Mouse (Mus musculus): Measurements from ENCODE around the gene Snx15. TPM values are rescaled to one million over a fixed set of nuclear protein-coding genes. Genes with fewer than 3 reads are reported as not detected.

The Snx15 gene
- polyA plus RNA-seq (2012; ENCODE audit: low replicate concordance) = 120 and 217 TPM in 2 replicates

DNA sequence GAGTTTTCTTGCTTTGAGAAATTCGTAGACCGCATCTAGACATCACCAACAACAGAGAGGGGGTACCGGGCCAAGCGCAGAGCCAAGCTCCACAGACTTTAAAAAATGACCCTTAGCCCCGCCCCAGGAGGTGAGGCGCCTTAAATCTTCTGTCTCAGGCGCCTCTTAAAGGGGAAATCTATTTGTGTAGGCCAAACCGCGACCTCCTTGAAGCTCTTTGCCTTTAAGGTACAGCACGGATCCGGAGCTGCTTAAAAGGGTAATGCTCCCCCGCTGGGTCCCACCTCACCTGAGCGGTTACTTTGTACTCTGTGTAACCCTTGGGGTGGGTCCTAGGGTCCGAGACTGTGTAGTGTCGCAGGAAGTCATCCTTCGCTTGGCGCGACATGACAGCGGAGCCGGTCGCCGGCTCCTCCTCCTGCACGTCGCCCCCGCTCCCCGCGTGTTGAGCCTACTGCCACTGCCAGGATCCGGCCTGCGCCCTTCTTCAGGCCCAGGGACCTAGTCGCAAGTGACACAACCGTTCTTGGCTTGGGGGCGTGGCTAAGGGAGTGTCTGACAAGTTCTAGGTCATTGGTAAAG is at the start of gene Snx15:
Snx15 (minus strand) TSS at position 545 of the 582 bp plus-strand sequence.

DNA sequence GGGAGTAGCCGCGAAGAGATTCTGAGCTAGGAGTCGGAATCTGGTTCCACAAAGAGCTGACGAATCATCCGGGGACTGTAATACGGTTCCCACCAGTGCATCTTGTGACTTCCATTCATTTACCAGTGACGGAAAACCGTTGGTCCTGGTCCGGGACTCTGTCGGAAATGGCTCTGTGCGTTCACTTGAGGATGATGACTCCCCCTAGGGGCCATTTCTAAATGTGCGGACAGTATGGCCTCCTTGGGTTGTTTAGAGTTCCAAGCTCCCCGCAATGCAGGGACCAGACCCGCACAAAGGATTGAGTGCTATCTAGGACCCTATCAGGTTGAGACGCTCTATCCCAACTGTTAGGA is 13.3 kb upstream of the Snx15 start, which contains the start of gene Arl2:
Arl2 (minus strand) TSS at position 155 of the 356 bp plus-strand sequence.

DNA sequence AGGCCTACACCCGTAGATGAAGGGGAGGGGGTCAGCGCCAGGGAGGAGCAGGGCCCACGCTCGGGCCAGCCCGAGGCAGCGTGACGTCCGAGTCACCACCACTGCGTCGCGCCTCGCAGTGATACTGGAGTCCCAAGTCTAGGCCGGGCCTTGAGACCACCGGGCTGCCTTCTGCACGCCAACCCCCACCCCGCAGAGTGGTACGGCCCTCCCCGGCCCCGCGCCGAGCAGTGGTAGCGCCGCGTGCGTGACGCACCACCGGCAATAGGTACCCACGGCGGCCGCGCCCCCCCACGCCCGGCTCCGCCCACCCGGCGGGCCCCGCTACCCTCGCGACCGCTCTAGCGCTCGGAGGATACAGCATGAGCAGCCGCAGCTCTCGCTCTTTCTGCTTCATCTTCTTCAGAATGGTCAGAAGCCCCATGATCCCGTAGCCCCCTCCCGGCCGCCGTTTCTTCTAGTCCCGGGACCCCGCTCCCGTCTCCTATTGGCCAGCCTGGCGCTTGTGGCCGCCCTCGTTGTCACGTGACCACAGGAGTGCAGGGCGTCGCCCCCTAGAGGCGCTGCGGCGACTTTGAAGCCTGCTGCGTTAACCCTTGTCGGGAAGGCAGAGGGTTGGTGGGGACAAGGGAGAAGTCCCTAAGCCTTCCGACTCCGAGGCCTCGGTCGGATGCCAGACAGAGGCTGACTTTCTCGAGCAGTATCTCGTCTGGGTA is 12.7 kb upstream of the Snx15 start, which contains the start of gene Batf2:
Batf2 (plus strand) TSS at position 306 of the 716 bp plus-strand sequence.

DNA sequence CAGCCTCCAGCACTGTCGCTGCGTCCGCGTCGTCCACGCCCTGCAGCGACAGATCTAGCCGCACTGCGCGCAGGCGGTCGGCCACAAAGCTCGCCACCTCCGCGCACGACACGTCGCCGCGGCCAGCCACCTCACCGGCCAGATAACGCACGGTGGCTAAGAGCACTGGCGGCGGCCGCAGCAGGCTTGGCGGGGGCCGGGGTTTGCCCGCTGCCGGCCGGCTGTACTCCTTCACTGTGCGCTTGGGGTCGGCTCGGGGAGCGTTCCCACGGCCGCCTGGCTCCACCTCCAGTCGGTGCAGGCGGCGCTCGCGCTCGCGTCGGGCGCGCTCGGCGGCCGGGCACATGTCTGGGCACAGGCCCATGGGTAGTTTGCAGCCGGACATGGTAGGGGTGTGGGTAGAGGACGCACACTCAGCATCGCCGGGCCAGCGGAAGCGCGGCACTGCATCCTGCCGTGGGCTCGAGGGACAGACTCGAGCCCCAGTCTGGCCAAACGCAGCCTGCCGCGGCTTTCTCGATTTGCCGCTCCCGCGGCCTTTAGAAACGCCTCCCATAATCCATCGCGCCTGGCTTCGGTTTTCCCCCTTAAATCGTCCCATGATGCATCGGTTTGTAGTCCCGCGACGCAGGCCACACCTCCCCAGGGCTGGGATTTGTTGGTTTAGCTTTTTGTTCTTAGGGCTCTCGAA is 10.0 kb downstream of the Snx15 start, which contains the start of gene Sac3d1:
Sac3d1 (minus strand) TSS at position 665 of the 691 bp plus-strand sequence.

DNA sequence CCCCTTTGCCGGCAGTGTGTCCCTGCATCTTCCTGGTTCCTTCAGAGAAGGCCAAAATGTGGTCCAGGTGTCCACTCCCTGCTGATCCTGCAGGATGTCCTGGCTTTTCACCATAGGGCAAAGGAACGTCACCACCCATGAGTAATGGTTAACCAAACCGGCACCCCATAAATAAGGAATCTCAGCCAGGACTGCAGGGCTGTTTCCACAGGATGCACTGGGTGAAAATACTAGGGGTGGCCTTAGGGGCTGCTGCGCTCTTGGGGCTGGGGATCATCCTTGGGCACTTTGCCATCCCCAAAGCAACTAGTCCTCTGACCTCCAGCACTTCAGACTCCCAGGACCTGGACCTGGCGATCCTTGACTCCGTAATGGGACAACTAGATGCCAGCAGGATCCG is 22.5 kb downstream of the Snx15 start, which contains the start of gene Naaladl1:
Naaladl1 (plus strand) TSS at position 197 of the 400 bp plus-strand sequence.

DNA sequence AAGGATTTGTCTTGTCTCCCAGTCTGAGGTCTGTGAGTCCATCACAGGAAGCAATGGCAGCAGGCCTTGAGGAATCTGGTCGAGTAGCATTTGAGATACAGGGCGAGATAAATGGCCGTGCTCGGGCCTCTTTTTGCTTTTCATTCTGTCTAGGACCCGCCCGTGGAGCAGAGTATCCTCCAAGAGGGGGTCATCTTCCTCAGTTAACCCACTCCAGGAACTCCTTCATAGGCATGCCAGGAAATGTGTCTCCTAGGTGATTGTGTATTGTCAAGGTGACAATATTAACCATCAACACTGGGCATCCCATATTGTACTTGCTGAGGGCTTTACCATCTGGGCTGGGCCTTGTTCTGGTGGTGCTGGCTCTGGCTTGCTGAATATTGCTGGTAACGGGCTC is 34.0 kb downstream of the Snx15 start, which contains the start of gene AC131692.1:
AC131692.1 (plus strand) TSS at position 301 of the 400 bp plus-strand sequence.

DNA sequence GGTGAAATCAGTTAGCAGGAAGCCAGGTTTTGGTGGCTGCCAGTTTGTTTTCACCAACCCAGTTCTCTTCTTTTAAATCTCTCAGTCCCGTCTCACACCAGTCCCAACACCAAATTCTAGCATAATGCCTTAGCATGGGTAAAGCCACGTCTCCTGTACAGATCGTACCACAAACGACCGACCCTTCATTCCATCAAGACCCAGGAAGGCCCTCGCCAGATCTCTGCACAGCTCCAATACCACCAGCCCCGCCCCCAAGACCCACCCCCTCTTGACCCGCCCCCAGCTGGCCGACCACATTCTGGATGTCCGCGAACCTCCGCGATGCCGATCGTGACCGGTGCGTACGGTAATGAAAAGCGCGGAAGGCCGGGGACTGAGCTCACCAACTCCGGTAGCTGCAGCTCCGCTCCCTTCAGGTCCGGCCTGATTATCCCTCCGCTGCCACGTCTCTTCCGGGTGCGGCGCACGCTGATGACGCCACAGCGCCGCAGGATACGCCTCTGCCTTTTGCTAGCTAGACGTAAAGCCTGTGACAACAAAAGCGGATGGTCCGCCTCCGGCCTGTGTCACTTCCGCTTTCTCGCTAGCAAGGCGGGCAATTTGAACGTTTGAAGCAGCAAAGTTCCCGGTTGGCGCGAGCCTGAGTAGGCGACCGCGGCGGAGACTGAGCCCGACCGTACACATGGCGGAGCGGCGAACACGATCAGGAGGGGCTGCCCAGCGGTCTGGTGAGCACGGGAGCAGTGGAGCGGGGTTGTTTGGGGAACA is 43.4 kb downstream of the Snx15 start, which contains the start of the genes Zfpl1 and Cdca5:
Zfpl1 (minus strand) TSS at position 479 of the 771 bp plus-strand sequence.
Cdca5 (plus strand) TSS at position 506 of the 771 bp plus-strand sequence.

DNA sequence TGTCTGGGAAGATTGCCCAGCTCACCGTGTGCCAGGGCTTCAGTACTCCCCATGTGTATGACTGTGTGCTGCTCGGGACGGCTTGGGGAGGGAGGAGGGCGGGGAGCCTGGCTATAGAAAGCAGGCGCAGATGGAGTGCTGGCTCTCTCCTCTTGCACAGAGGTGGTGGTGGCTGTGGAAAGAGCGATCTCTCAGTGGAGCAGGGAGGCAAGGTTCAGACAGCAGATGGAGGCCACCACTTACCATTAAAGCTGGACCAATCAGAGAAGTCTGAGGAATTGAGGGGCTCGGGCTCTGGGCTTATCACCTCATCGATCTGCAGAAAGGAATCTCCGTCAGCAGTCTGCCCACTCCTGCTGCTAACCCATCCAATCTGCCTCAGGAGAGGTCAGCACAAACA is 45.9 kb downstream of the Snx15 start, which contains the start of gene Gm28374:
Gm28374 (minus strand) TSS at position 101 of the 400 bp plus-strand sequence.

DNA sequence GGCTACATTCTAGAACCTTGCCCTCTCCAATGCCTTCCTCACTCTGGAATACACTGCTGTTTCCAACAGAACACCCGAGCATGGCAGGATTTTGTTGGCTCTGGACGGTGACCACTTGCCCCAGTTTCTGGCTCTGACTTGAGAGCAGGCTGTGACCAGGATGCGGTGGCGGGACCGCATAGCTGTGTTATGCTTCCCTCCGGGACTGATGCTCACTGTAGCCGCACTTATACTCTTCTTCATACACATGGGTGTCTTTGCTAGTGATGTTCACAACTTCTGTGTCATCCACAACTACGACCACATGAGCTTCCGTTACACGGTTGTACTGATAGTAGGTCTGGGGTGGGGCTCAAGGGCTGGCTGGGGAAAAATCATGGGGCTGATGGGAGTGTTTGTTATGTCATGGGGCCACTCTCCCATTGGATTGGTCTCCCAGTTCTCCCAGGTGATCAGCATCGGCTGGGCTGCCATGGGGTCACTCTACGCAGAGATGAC is 48.1 kb downstream of the Snx15 start, which contains the start of gene Tmem262:
Tmem262 (plus strand) TSS at position 51 of the 498 bp plus-strand sequence.

DNA sequence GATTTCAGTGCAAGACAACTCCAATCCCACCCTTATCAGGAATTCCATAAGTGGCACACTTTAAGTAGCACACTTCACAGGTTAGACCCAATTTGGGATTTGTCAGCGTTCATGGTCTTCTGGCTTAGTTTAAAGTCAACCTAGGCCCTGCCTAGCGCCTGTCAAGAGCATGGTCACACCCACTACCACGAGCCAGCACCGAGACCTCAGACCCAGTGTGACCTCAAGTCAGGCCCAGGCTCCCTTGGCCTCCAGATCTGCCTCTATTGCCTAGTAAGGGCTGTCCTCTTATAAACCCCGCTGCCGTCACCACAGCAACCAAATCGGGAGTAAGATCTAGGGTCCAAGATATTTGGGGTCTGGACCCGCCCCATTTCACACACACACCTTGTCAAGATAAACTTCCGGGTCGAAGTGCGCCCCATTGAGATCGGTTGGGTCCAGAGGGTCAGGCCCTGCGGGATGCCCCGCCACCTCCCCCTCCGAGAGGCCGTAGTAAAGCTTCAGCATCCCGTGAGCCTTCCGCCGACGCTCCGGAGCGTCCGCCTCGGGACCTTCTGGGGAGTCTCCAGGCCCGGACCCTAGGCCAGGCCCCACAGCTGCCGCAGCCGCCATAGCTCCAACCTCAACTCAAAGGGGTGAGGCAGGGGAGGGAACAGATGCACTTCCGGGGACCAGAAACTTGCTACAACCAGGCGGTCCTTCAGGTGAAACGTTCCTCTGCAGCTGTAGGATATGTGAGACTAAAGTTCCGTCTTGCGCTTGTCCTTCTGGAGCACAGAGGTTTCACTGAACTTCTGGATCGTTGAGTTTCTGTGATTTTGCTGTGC is 51.3 kb downstream of the Snx15 start, which contains the start of gene Vps51:
Vps51 (minus strand) TSS at position 668 of the 830 bp plus-strand sequence.

Other genes starting within 250 kb of the Snx15 start
- 0.10 and 0.71 TPM in 2 replicates for gene Tigd3, start 234.2 kb downstream of the Snx15 start, polyA plus RNA-seq (2012; ENCODE audit: low replicate concordance)
- 14.9 and 60.9 TPM in 2 replicates for gene Dpf2, start 215.3 kb downstream of the Snx15 start, polyA plus RNA-seq (2012; ENCODE audit: low replicate concordance)
- 3.4 and 4.3 TPM in 2 replicates for gene Cdc42ep2, start 203.5 kb downstream of the Snx15 start, polyA plus RNA-seq (2012; ENCODE audit: low replicate concordance)
- gene Pola2, start 164.1 kb downstream of the Snx15 start, polyA plus RNA-seq (2012; ENCODE audit: low replicate concordance) = 19.1 and 24.6 TPM in 2 replicates
- gene Slc22a20, start 142.2 kb downstream of the Snx15 start, polyA plus RNA-seq (2012; ENCODE audit: low replicate concordance) = not detected in 2 replicates
- gene Capn1, start 112.4 kb downstream of the Snx15 start, polyA plus RNA-seq (2012; ENCODE audit: low replicate concordance) = 55.8 and 154 TPM in 2 replicates
- gene Syvn1, start 81.7 kb downstream of the Snx15 start, polyA plus RNA-seq (2012; ENCODE audit: low replicate concordance) = 393 and 539 TPM in 2 replicates
- 25.7 and 36.4 TPM in 2 replicates for gene Mrpl49, start 70.5 kb downstream of the Snx15 start, polyA plus RNA-seq (2012; ENCODE audit: low replicate concordance)
- 4,240 and 4,981 TPM in 2 replicates for gene Fau, start 70.5 kb downstream of the Snx15 start, polyA plus RNA-seq (2012; ENCODE audit: low replicate concordance)
- 58.8 and 66.2 TPM in 2 replicates for gene Znhit2, start 67.1 kb downstream of the Snx15 start, polyA plus RNA-seq (2012; ENCODE audit: low replicate concordance)
- gene Tm7sf2, start 59.9 kb downstream of the Snx15 start, polyA plus RNA-seq (2012; ENCODE audit: low replicate concordance) = 10.6 and 16.3 TPM in 2 replicates
- 52.2 and 188 TPM in 2 replicates for gene Vps51, start 51.1 kb downstream of the Snx15 start, polyA plus RNA-seq (2012; ENCODE audit: low replicate concordance)
- gene Tmem262, start 48.3 kb downstream of the Snx15 start, polyA plus RNA-seq (2012; ENCODE audit: low replicate concordance) = not detected in 2 replicates
- 0.19 TPM in 1 of 2 replicates, not detected in the other for gene Gm28374, start 46.0 kb downstream of the Snx15 start, polyA plus RNA-seq (2012; ENCODE audit: low replicate concordance)
- gene Zfpl1, start 43.3 kb downstream of the Snx15 start, polyA plus RNA-seq (2012; ENCODE audit: low replicate concordance) = 67.9 and 70.2 TPM in 2 replicates
- gene Cdca5, start 43.3 kb downstream of the Snx15 start, polyA plus RNA-seq (2012; ENCODE audit: low replicate concordance) = 1.7 and 2.3 TPM in 2 replicates
- 1.7 and 2.1 TPM in 2 replicates for gene AC131692.1, start 33.9 kb downstream of the Snx15 start, polyA plus RNA-seq (2012; ENCODE audit: low replicate concordance)
- gene Naaladl1, start 22.5 kb downstream of the Snx15 start, polyA plus RNA-seq (2012; ENCODE audit: low replicate concordance) = 0.53 TPM in 1 of 2 replicates, not detected in the other
- 31.3 and 49.9 TPM in 2 replicates for gene Sac3d1, start 9.7 kb downstream of the Snx15 start, polyA plus RNA-seq (2012; ENCODE audit: low replicate concordance)
- 1.3 and 2.2 TPM in 2 replicates for gene Batf2, start 12.7 kb upstream of the Snx15 start, polyA plus RNA-seq (2012; ENCODE audit: low replicate concordance)
- gene Arl2, start 13.2 kb upstream of the Snx15 start, polyA plus RNA-seq (2012; ENCODE audit: low replicate concordance) = 32.6 and 45.2 TPM in 2 replicates
- not detected in 2 replicates for gene Majin, start 56.1 kb upstream of the Snx15 start, polyA plus RNA-seq (2012; ENCODE audit: low replicate concordance)
- gene Gpha2, start 98.1 kb upstream of the Snx15 start, polyA plus RNA-seq (2012; ENCODE audit: low replicate concordance) = 0.22 TPM in 1 of 2 replicates, not detected in the other
- 43.8 and 62.7 TPM in 2 replicates for gene Ppp2r5b, start 107.6 kb upstream of the Snx15 start, polyA plus RNA-seq (2012; ENCODE audit: low replicate concordance)
- gene Atg2a, start 113.4 kb upstream of the Snx15 start, polyA plus RNA-seq (2012; ENCODE audit: low replicate concordance) = 75.2 and 154 TPM in 2 replicates
- 252 and 427 TPM in 2 replicates for gene Ehd1, start 148.4 kb upstream of the Snx15 start, polyA plus RNA-seq (2012; ENCODE audit: low replicate concordance)
- gene Cdc42bpg, start 178.2 kb upstream of the Snx15 start, polyA plus RNA-seq (2012; ENCODE audit: low replicate concordance) = 9.6 and 17.4 TPM in 2 replicates
- 120 and 143 TPM in 2 replicates for gene Men1, start 206.7 kb upstream of the Snx15 start, polyA plus RNA-seq (2012; ENCODE audit: low replicate concordance)
- 508 and 590 TPM in 2 replicates for gene Map4k2, start 212.8 kb upstream of the Snx15 start, polyA plus RNA-seq (2012; ENCODE audit: low replicate concordance)
- 995 and 2,858 TPM in 2 replicates for gene Sf1, start 235.4 kb upstream of the Snx15 start, polyA plus RNA-seq (2012; ENCODE audit: low replicate concordance)